Mouse (Mus musculus) bone marrow, adult 2 months (tissue): Measurements from ENCODE around the gene Tbl3.

Source experiments
- CTCF ChIP-seq: fragments of 200-500 bp; IDR thresholded peaks from 2 replicates; pipeline ENCODE4 v1.5.1; 2011; ENCODE audit warnings: low read length, control low read depth; ENCODE audit not compliant: control insufficient read depth, insufficient read depth
- POLR2A ChIP-seq: fragments of 200-500 bp; IDR thresholded peaks from 2 replicates; pipeline ENCODE4 v1.6.1; 2011; ENCODE audit warnings: low read depth, mild to moderate bottlenecking, control low read depth, low read length, borderline replicate concordance; ENCODE audit not compliant: control insufficient read depth

GRCm38 (mm10) chr17:24654969-24655368 lies 52.5 kb downstream of the Tbl3 start:
- no peak for TF ChIP-seq CTCF
- TF ChIP-seq POLR2A = no peak
